Mouse (Mus musculus) C2C12 (cell line): ENCODE data around the gene Fus. TPM values are rescaled to one million over a fixed set of nuclear protein-coding genes. Genes with fewer than 3 reads are reported as not detected.

Source experiments
- H3K27me3 ChIP-seq: one replicate; pipeline ENCODE4 v1.6.1; 2011; ENCODE audit not compliant: control insufficient read depth, insufficient read depth, insufficient read length
- H3K36me3 ChIP-seq: one replicate; pipeline ENCODE4 v1.6.1; 2011; ENCODE audit not compliant: control insufficient read depth, insufficient read depth
- H3K4me3 ChIP-seq: one replicate; pipeline ENCODE4 v1.5.1; 2011; ENCODE audit warnings: mild to moderate bottlenecking, control low read depth; ENCODE audit not compliant: poor library complexity, insufficient read depth, severe bottlenecking
- H3K79me2 ChIP-seq: one replicate; pipeline ENCODE4 v1.6.1; 2011; ENCODE audit not compliant: control insufficient read depth, insufficient read depth
- H3K79me3 ChIP-seq: one replicate; pipeline ENCODE4 v1.6.1; 2011; ENCODE audit warnings: low read depth, control low read depth
- H3ac ChIP-seq: one replicate; pipeline ENCODE3; 2011; ENCODE audit warnings: low read depth; ENCODE audit not compliant: control insufficient read depth, insufficient read length
- CEBPB ChIP-seq: IDR thresholded peaks from one replicate; pipeline ENCODE4 v1.6.1; 2011; ENCODE audit warnings: low read depth, mild to moderate bottlenecking, control low read depth, moderate library complexity
- CTCF ChIP-seq: IDR thresholded peaks from one replicate; pipeline ENCODE4 v1.5.1; 2011; ENCODE audit not compliant: control insufficient read depth, insufficient read depth, insufficient read length
- FOSL1 ChIP-seq: IDR thresholded peaks from one replicate; pipeline ENCODE4 v1.8.0; 2011; ENCODE audit warnings: mild to moderate bottlenecking, low read length; ENCODE audit not compliant: poor library complexity, insufficient read depth, severe bottlenecking
- MAX ChIP-seq: IDR thresholded peaks from one replicate; pipeline ENCODE4 v1.6.1; 2011; ENCODE audit warnings: mild to moderate bottlenecking, control low read depth
- MYOD1 ChIP-seq: IDR thresholded peaks from one replicate; pipeline ENCODE4 v1.6.1; 2011; ENCODE audit warnings: low read depth; ENCODE audit not compliant: control insufficient read depth, insufficient read length
- MYOG ChIP-seq: IDR thresholded peaks from one replicate; pipeline ENCODE4 v1.6.1; 2011; ENCODE audit not compliant: control insufficient read depth, insufficient read length; ENCODE audit errors: extremely low read depth
- USF1 ChIP-seq: IDR thresholded peaks from one replicate; pipeline ENCODE4 v1.6.1; 2011; ENCODE audit warnings: low read depth, mild to moderate bottlenecking, control low read depth, moderate library complexity
- polyA plus RNA-seq: library from polyadenylated mRNA; unstranded; fragments of >200 nt; fragmentation: generic; extraction: Trizol; gene quantifications from one replicate; pipeline ENCODE4 v1.2.1, GENCODE M21; 2012; ENCODE audit warnings: missing spikeins

The Fus gene
- polyA plus RNA-seq, 1 experiment = 468 TPM

GRCm38 (mm10) chr7:127923714-127924113 lies 43.5 kb upstream of the Fus start:
- Histone ChIP-seq H3K4me3 (no peak overlapping the region), H3ac (no peak overlapping the region), H3K79me2 (no peaks in the 10 kb centered on the region), H3K36me3 (no peaks in the 10 kb centered on the region), H3K27me3 (no peaks in the 10 kb centered on the region), H3K79me3 (no peaks in the 10 kb centered on the region)
- no peak for TF ChIP-seq FOSL1
- no peak for TF ChIP-seq CEBPB
- no peak for TF ChIP-seq MAX
- TF ChIP-seq USF1 = no peak
- TF ChIP-seq MYOG = no peak
- no peak for TF ChIP-seq MYOD1
- no peak for TF ChIP-seq CTCF

- no peak overlapping the region for H3K4me3 ChIP-seq
- H3K79me3 ChIP-seq = no peaks in the 10 kb centered on the region
- no peaks in the 10 kb centered on the region for H3K79me2 ChIP-seq
- TF ChIP-seq MYOG (no peak), MAX (no peak), CTCF (no peak), USF1 (no peak), MYOD1 (no peak)
- no peaks in the 10 kb centered on the region for H3K27me3 ChIP-seq
- no peaks in the 10 kb centered on the region for H3K36me3 ChIP-seq
- H3ac ChIP-seq = no peak overlapping the region
Measured at GRCm38 (mm10) chr7:127925252-127925651, 42.0 kb upstream of the Fus start.

GRCm38 (mm10) chr7:127926066-127926465 lies 41.2 kb upstream of the Fus start:
- TF ChIP-seq MYOG (no peak), USF1 (no peak), MAX (no peak)
- H3K27me3 ChIP-seq = no peaks in the 10 kb centered on the region

GRCm38 (mm10) chr7:127926846-127927245 lies 40.4 kb upstream of the Fus start:
- no peaks in the 10 kb centered on the region for H3K36me3 ChIP-seq

More at GRCm38 (mm10) chr7:127926066-127926465, 41.2 kb upstream of the Fus start:
- Histone ChIP-seq H3K79me3 (no peaks in the 10 kb centered on the region), H3K36me3 (no peaks in the 10 kb centered on the region), H3ac (no peak overlapping the region), H3K4me3 (no peak overlapping the region), H3K79me2 (no peaks in the 10 kb centered on the region)

DNA sequence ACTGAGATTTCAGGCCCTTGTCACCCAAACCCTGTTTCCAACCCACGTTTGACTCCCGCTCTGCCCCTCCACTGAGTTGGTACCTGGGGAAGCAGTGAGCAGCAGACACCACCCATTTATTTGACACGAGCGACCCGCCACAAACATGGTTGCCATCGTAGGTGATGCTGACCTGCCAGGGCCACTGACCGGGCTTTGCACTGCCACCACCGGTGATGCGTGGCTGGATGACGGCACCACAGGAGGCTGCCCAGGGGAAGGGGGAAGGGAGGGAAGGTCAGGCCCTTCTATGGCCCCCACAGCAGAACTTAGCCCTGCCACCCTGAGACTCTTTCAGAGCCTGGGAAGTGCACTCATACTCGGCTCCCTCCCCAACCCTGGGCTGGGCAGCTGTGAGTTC lies 39.5 kb upstream of the Fus start:
- H3K27me3 ChIP-seq = no peaks in the 10 kb centered on the region
- H3ac ChIP-seq = no peak overlapping the region
- no peaks in the 10 kb centered on the region for H3K79me3 ChIP-seq
- no peak for TF ChIP-seq MYOD1
- no peak for TF ChIP-seq USF1
- no peak for TF ChIP-seq MYOG
- no peak for TF ChIP-seq MAX
- no peak for TF ChIP-seq FOSL1
- no peak for TF ChIP-seq CEBPB
- no peak for TF ChIP-seq CTCF
- H3K4me3 ChIP-seq = no peak overlapping the region
- no peaks in the 10 kb centered on the region for H3K79me2 ChIP-seq
- H3K36me3 ChIP-seq = no peaks in the 10 kb centered on the region

More at GRCm38 (mm10) chr7:127926846-127927245, 40.4 kb upstream of the Fus start:
- Histone ChIP-seq H3K4me3 (no peak overlapping the region), H3K79me3 (no peaks in the 10 kb centered on the region), H3K79me2 (no peaks in the 10 kb centered on the region), H3ac (no peak overlapping the region), H3K27me3 (no peaks in the 10 kb centered on the region)
- TF ChIP-seq CEBPB (no peak), CTCF (no peak), USF1 (no peak), FOSL1 (no peak), MYOD1 (no peak), MAX (no peak), MYOG (no peak)

DNA sequence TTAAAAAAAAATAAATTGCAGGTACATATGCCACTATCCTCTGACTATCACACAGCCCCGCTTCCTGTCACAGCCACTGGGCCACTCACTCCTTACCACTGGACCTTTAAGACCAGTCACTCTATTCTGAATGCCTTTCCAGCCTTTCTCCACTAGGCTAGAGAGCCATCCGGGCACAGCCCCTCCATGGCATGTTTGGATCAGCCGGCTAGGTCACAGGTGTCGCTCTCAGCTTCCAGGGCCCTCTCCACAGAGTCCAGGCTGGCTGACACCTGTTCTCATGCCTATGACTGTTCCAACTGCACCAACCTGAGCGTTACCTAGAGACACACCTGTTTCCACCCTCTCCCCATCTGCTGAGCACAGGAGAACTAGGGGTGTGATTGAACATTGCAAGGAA lies 38.7 kb upstream of the Fus start:
- Histone ChIP-seq H3K79me3 (no peaks in the 10 kb centered on the region), H3K4me3 (no peak overlapping the region), H3K79me2 (no peaks in the 10 kb centered on the region), H3K36me3 (no peaks in the 10 kb centered on the region), H3ac (no peak overlapping the region), H3K27me3 (no peaks in the 10 kb centered on the region)
- TF ChIP-seq MYOG = no peak
- no peak for TF ChIP-seq FOSL1
